Mouse (Mus musculus): Measurements from ENCODE around the gene Irs2. TPM values are rescaled to one million over a fixed set of nuclear protein-coding genes. Genes with fewer than 3 reads are reported as not detected.

Gene Irs2
- polyA plus RNA-seq, 1 experiment = 2.8 TPM

GRCm38 (mm10) chr8:10970496-10971456 is 37.5 kb downstream of the Irs2 start:
- no peak for TF ChIP-seq TAL1 (IDR thresholded peaks at IDR 0.05; ENCODE audit: low read length)
- no peak for TF ChIP-seq GATA1 (IDR thresholded peaks at IDR 0.05; ENCODE audit: low read length)
- Histone ChIP-seq H3K4me1 (ENCODE audit: control insufficient read depth) (peaks cover 13% of the 10 kb centered on the region), H3K4me3 (replicated peaks) (no peak overlapping the region), H3K36me3 (ENCODE audit: control insufficient read depth) (no peaks in the 10 kb centered on the region), H3K9me3 (ENCODE audit: control insufficient read depth, low read length) (no peaks in the 10 kb centered on the region), H3K27me3 (ENCODE audit: control insufficient read depth) (no peaks in the 10 kb centered on the region)

GRCm38 (mm10) chr8:10968687-10969086 is 39.6 kb downstream of the Irs2 start:
- no peak overlapping the region for H3K4me3 ChIP-seq (replicated peaks)
- peaks cover 9% of the 10 kb centered on the region for H3K4me1 ChIP-seq (ENCODE audit: control insufficient read depth)
- H3K9me3 ChIP-seq (ENCODE audit: control insufficient read depth, low read length) = no peaks in the 10 kb centered on the region
- H3K27me3 ChIP-seq (ENCODE audit: control insufficient read depth) = peaks cover 17% of the 10 kb centered on the region
- no peaks in the 10 kb centered on the region for H3K36me3 ChIP-seq (ENCODE audit: control insufficient read depth)
- TF ChIP-seq GATA1 (IDR thresholded peaks at IDR 0.05; ENCODE audit: low read length) (no peak), TAL1 (IDR thresholded peaks at IDR 0.05; ENCODE audit: low read length) (no peak)

- Histone ChIP-seq H3K4me1 (ENCODE audit: control insufficient read depth) (no peaks in the 10 kb centered on the region; the same call in 1 of the 2 replicates), H3K36me3 (ENCODE audit: control insufficient read depth) (no peaks in the 10 kb centered on the region), H3K4me3 (replicated peaks) (no peak overlapping the region), H3K27me3 (ENCODE audit: control insufficient read depth) (peaks cover 43% of the 10 kb centered on the region), H3K9me3 (ENCODE audit: control insufficient read depth, low read length) (no peaks in the 10 kb centered on the region)
- no peak for TF ChIP-seq TAL1 (IDR thresholded peaks at IDR 0.05; ENCODE audit: low read length)
- TF ChIP-seq GATA1 (IDR thresholded peaks at IDR 0.05; ENCODE audit: low read length) = no peak
These were observed 42.7 kb downstream of the Irs2 start for GRCm38 (mm10) chr8:10965401-10966117.

- H3K4me3 ChIP-seq (replicated peaks) = no peak overlapping the region
- no peaks in the 10 kb centered on the region for H3K36me3 ChIP-seq (ENCODE audit: control insufficient read depth)
- H3K4me1 ChIP-seq (ENCODE audit: control insufficient read depth) = no peaks in the 10 kb centered on the region; the same call in 1 of the 2 replicates
- TF ChIP-seq GATA1 (IDR thresholded peaks at IDR 0.05; ENCODE audit: low read length) (no peak), TAL1 (IDR thresholded peaks at IDR 0.05; ENCODE audit: low read length) (no peak)
- peaks cover 52% of the 10 kb centered on the region for H3K27me3 ChIP-seq (ENCODE audit: control insufficient read depth)
- no peaks in the 10 kb centered on the region for H3K9me3 ChIP-seq (ENCODE audit: control insufficient read depth, low read length)
These were observed 43.7 kb downstream of the Irs2 start for GRCm38 (mm10) chr8:10964511-10965099.

GRCm38 (mm10) chr8:10961989-10962388 is 46.3 kb downstream of the Irs2 start:
- Histone ChIP-seq H3K4me3 (replicated peaks) (no peak overlapping the region), H3K36me3 (ENCODE audit: control insufficient read depth) (no peaks in the 10 kb centered on the region), H3K9me3 (ENCODE audit: control insufficient read depth, low read length) (no peaks in the 10 kb centered on the region), H3K27me3 (ENCODE audit: control insufficient read depth) (peaks cover 66% of the 10 kb centered on the region), H3K4me1 (ENCODE audit: control insufficient read depth) (no peaks in the 10 kb centered on the region; the same call in 1 of the 2 replicates)
- no peak for TF ChIP-seq GATA1 (IDR thresholded peaks at IDR 0.05; ENCODE audit: low read length)
- no peak for TF ChIP-seq TAL1 (IDR thresholded peaks at IDR 0.05; ENCODE audit: low read length)

GRCm38 (mm10) chr8:10960277-10960819 is 47.9 kb downstream of the Irs2 start:
- H3K27me3 ChIP-seq (ENCODE audit: control insufficient read depth) = peaks cover 65% of the 10 kb centered on the region
- H3K36me3 ChIP-seq (ENCODE audit: control insufficient read depth) = no peaks in the 10 kb centered on the region
- no peaks in the 10 kb centered on the region for H3K9me3 ChIP-seq (ENCODE audit: control insufficient read depth, low read length)
- no peak overlapping the region for H3K4me3 ChIP-seq (replicated peaks)
- no peaks in the 10 kb centered on the region; the same call in 1 of the 2 replicates for H3K4me1 ChIP-seq (ENCODE audit: control insufficient read depth)
- TF ChIP-seq TAL1 (IDR thresholded peaks at IDR 0.05; ENCODE audit: low read length) = no peak
- no peak for TF ChIP-seq GATA1 (IDR thresholded peaks at IDR 0.05; ENCODE audit: low read length)

GRCm38 (mm10) chr8:10957292-10957955 is 50.8 kb downstream of the Irs2 start:
- Histone ChIP-seq H3K36me3 (ENCODE audit: control insufficient read depth) (no peaks in the 10 kb centered on the region), H3K27me3 (ENCODE audit: control insufficient read depth) (peaks cover 44% of the 10 kb centered on the region), H3K4me1 (ENCODE audit: control insufficient read depth) (no peaks in the 10 kb centered on the region; the same call in 1 of the 2 replicates), H3K9me3 (ENCODE audit: control insufficient read depth, low read length) (no peaks in the 10 kb centered on the region), H3K4me3 (replicated peaks) (no peak overlapping the region)
- no peak for TF ChIP-seq TAL1 (IDR thresholded peaks at IDR 0.05; ENCODE audit: low read length)
- no peak for TF ChIP-seq GATA1 (IDR thresholded peaks at IDR 0.05; ENCODE audit: low read length)

GRCm38 (mm10) chr8:10953346-10954053 is 54.8 kb downstream of the Irs2 start:
- no peak overlapping the region for H3K4me3 ChIP-seq (replicated peaks)
- TF ChIP-seq TAL1 (IDR thresholded peaks at IDR 0.05; ENCODE audit: low read length) = no peak
- no peak for TF ChIP-seq GATA1 (IDR thresholded peaks at IDR 0.05; ENCODE audit: low read length)
- no peaks in the 10 kb centered on the region for H3K9me3 ChIP-seq (ENCODE audit: control insufficient read depth, low read length)
- H3K27me3 ChIP-seq (ENCODE audit: control insufficient read depth) = peaks cover 9% of the 10 kb centered on the region
- no peaks in the 10 kb centered on the region; the same call in 1 of the 2 replicates for H3K4me1 ChIP-seq (ENCODE audit: control insufficient read depth)
- H3K36me3 ChIP-seq (ENCODE audit: control insufficient read depth) = no peaks in the 10 kb centered on the region
